Mouse (Mus musculus) lung, postnatal 25 days (tissue): ENCODE data around the gene Cntnap1.

ENCODE experiments used
- DNase-seq: peaks from one replicate; pipeline ENCODE4 v3.0.0; 2022; ENCODE audit warnings: low spot score

The Cntnap1 gene

GRCm38 (mm10) chr11:101185441-101185840, 15.1 kb downstream of the Cntnap1 start:
- no peak for DNase-seq

- DNase-seq, result no peak
These were observed 16.4 kb downstream of the Cntnap1 start for GRCm38 (mm10) chr11:101186526-101187247.

GRCm38 (mm10) chr11:101187541-101187940, 17.2 kb downstream of the Cntnap1 start:
- no peak for DNase-seq

GRCm38 (mm10) chr11:101188166-101188805, 18.0 kb downstream of the Cntnap1 start:
- DNase-seq, result no peak

GRCm38 (mm10) chr11:101189495-101190180, 19.3 kb downstream of the Cntnap1 start:
- DNase-seq, result peak; percentile 67

GRCm38 (mm10) chr11:101190181-101190912, 20.0 kb downstream of the Cntnap1 start:
- no peak for DNase-seq

GRCm38 (mm10) chr11:101190913-101191907, 20.9 kb downstream of the Cntnap1 start:
- DNase-seq, result no peak

- no peak for DNase-seq
These were observed 21.7 kb downstream of the Cntnap1 start for GRCm38 (mm10) chr11:101191919-101192470.

- DNase-seq, result no peak
These were observed 22.3 kb downstream of the Cntnap1 start for GRCm38 (mm10) chr11:101192646-101193045.

GRCm38 (mm10) chr11:101193076-101193475, 22.8 kb downstream of the Cntnap1 start:
- no peak for DNase-seq

- no peak for DNase-seq
These were observed 23.8 kb downstream of the Cntnap1 start for GRCm38 (mm10) chr11:101194137-101194536.

- DNase-seq, result no peak
These were observed 24.3 kb downstream of the Cntnap1 start for GRCm38 (mm10) chr11:101194643-101195042.

- no peak for DNase-seq
These were observed 24.8 kb downstream of the Cntnap1 start for GRCm38 (mm10) chr11:101195101-101195500.

GRCm38 (mm10) chr11:101195571-101195970, 25.2 kb downstream of the Cntnap1 start:
- no peak for DNase-seq

GRCm38 (mm10) chr11:101196175-101196574, 25.9 kb downstream of the Cntnap1 start:
- DNase-seq, result no peak

- no peak for DNase-seq
These were observed 29.2 kb downstream of the Cntnap1 start for GRCm38 (mm10) chr11:101199555-101199954.

GRCm38 (mm10) chr11:101200986-101201385, 30.7 kb downstream of the Cntnap1 start:
- DNase-seq, result no peak

- DNase-seq, result peak; percentile 86
These were observed 41.6 kb downstream of the Cntnap1 start for GRCm38 (mm10) chr11:101211970-101212369.

- no peak for DNase-seq
These were observed 46.6 kb downstream of the Cntnap1 start for GRCm38 (mm10) chr11:101216936-101217335.

- DNase-seq, result no peak
These were observed 48.2 kb downstream of the Cntnap1 start for GRCm38 (mm10) chr11:101218436-101219055.
